Mouse (Mus musculus) T-helper 2 cell (primary cell): Measurements from ENCODE around the gene Slc23a3.

Experiments
- in situ Hi-C: fragments of 300-600 bp; cut with MboI, MseI; formaldehyde crosslinking; loops from one replicate; pipeline ENCODE4 v1.15.1; 2025; ENCODE audit warnings: high pct_unique_total_duplicates

The Slc23a3 gene

GRCm38 (mm10) chr1:75133421-75134207 is at the start of gene Slc23a3:
Gene Slc23a3, minus strand, starts transcription at chr1:75133890.
- in situ Hi-C loops: no loop called here

GRCm38 (mm10) chr1:75182160-75182559 is 48.5 kb upstream of the Slc23a3 start:
- in situ Hi-C loops: no loop called here

GRCm38 (mm10) chr1:75181377-75181870 is 47.7 kb upstream of the Slc23a3 start:
- in situ Hi-C loops: no loop called here

GRCm38 (mm10) chr1:75180741-75181140 is 47.1 kb upstream of the Slc23a3 start:
- in situ Hi-C loops: no loop called here

- in situ Hi-C loops: no loop called here
Observed at GRCm38 (mm10) chr1:75180105-75180590, 46.5 kb upstream of the Slc23a3 start, which contains the start of gene Abcb6. Gene Abcb6, minus strand, starts transcription at chr1:75180392.

- in situ Hi-C loops: no loop called here
Observed at GRCm38 (mm10) chr1:75179334-75180104, 45.8 kb upstream of the Slc23a3 start.

- in situ Hi-C loops: loop anchor here (5.0 to 25.0 kb wide), 2 partner anchors 221 to 581 kb away; partner anchors contain the start of genes Bcs1l and Zfp142
Observed at GRCm38 (mm10) chr1:75168472-75169464, 35.1 kb upstream of the Slc23a3 start, which contains the start of gene Zfand2b. Gene Zfand2b, plus strand, starts transcription at chr1:75168646.

- in situ Hi-C loops: loop anchor here (5.0 to 25.0 kb wide), 2 partner anchors 221 to 581 kb away; partner anchors contain the start of genes Bcs1l and Zfp142
Observed at GRCm38 (mm10) chr1:75168093-75168471, 34.4 kb upstream of the Slc23a3 start.

GRCm38 (mm10) chr1:75160256-75160617 is 26.5 kb upstream of the Slc23a3 start:
- in situ Hi-C loops: loop anchor here (25.0 kb wide), 1 partner anchor 573 kb away; the partner anchor contains the start of genes Bcs1l and Zfp142

- in situ Hi-C loops: loop anchor here (25.0 kb wide), 1 partner anchor 572 kb away; the partner anchor contains the start of genes Bcs1l and Zfp142
Observed at GRCm38 (mm10) chr1:75159540-75160255, 26.0 kb upstream of the Slc23a3 start.

GRCm38 (mm10) chr1:75158990-75159389 is 25.3 kb upstream of the Slc23a3 start:
- in situ Hi-C loops: loop anchor here (25.0 kb wide), 1 partner anchor 572 kb away; the partner anchor contains the start of genes Bcs1l and Zfp142

GRCm38 (mm10) chr1:75155837-75156236 is 22.1 kb upstream of the Slc23a3 start:
- in situ Hi-C loops: loop anchor here (25.0 kb wide), 1 partner anchor 569 kb away; the partner anchor contains the start of genes Bcs1l and Zfp142

GRCm38 (mm10) chr1:75148727-75149126 is 15.0 kb upstream of the Slc23a3 start:
- in situ Hi-C loops: no loop called here

GRCm38 (mm10) chr1:75147411-75148135 is 13.9 kb upstream of the Slc23a3 start:
- in situ Hi-C loops: no loop called here

- in situ Hi-C loops: no loop called here
Observed at GRCm38 (mm10) chr1:75145589-75145988, 11.9 kb upstream of the Slc23a3 start.

- in situ Hi-C loops: loop anchor here (5.0 kb wide), 1 partner anchor 50 kb away; the partner anchor contains the start of genes Ankzf1 and Atg9a
Observed at GRCm38 (mm10) chr1:75142301-75143261, 8.9 kb upstream of the Slc23a3 start, which contains the start of the genes Cnppd1 and Retreg2. Gene Cnppd1, minus strand, starts transcription at chr1:75142711. Gene Retreg2, plus strand, starts transcription at chr1:75142778.

GRCm38 (mm10) chr1:75141486-75142190 is 7.9 kb upstream of the Slc23a3 start:
- in situ Hi-C loops: loop anchor here (5.0 kb wide), 1 partner anchor 51 kb away; the partner anchor contains the start of genes Ankzf1 and Atg9a
